Mouse (Mus musculus): ENCODE measurements around the gene Npb. TPM values are rescaled to one million over a fixed set of nuclear protein-coding genes. Genes with fewer than 3 reads are reported as not detected.

Gene Npb
- polyA plus RNA-seq, 1 experiment from 2014 or later = not detected

GRCm38 (mm10) chr11:120572752-120573584 is 35.3 kb upstream of the Npb start, which contains the start of gene P4hb:
TSS of gene P4hb (minus strand) at chr11:120573253.
- Histone ChIP-seq H3K36me3 (ENCODE audit: control insufficient read depth, insufficient read depth) (peaks cover 14% of the 10 kb centered on the region; the same call in 1 of the 2 replicates), H3K9ac (replicated peaks; ENCODE audit: low read depth, low read length) (peak within 1 kb of the TSS; percentile 90), H3K4me3 (replicated peaks; ENCODE audit: low read length) (peak within 1 kb of the TSS; percentile 97), H3K4me2 (ENCODE audit: low read length) (peak within 1 kb of the TSS; percentile 82), H3K4me1 (replicated peaks; ENCODE audit: control insufficient read depth, insufficient read depth, low read length) (peaks cover 19% of the 10 kb centered on the region), H3K27ac (ENCODE audit: low read length) (peak within 1 kb of the TSS; percentile 91), H3K9me3 (ENCODE audit: control insufficient read depth, low read length) (no peaks in the 10 kb centered on the region), H3K27me3 (replicated peaks; ENCODE audit: control insufficient read depth, insufficient read depth, low read length) (no peaks in the 10 kb centered on the region)
- under 1% methylated on average over 88 of the region's 94 CpGs for WGBS
- peak; percentile 96 for ATAC-seq

GRCm38 (mm10) chr11:120573585-120574277 is 34.5 kb upstream of the Npb start:
- Histone ChIP-seq H3K27me3 (replicated peaks; ENCODE audit: control insufficient read depth, insufficient read depth, low read length) (no peaks in the 10 kb centered on the region), H3K4me3 (replicated peaks; ENCODE audit: low read length) (peak overlapping the region; percentile 97), H3K9ac (replicated peaks; ENCODE audit: low read depth, low read length) (peak overlapping the region; percentile 80), H3K36me3 (ENCODE audit: control insufficient read depth, insufficient read depth) (peaks cover 12% of the 10 kb centered on the region; the same call in 1 of the 2 replicates), H3K4me2 (ENCODE audit: low read length) (peak overlapping the region; percentile 82), H3K4me1 (replicated peaks; ENCODE audit: control insufficient read depth, insufficient read depth, low read length) (peaks cover 19% of the 10 kb centered on the region), H3K9me3 (ENCODE audit: control insufficient read depth, low read length) (no peaks in the 10 kb centered on the region), H3K27ac (ENCODE audit: low read length) (peak overlapping the region; percentile 91)
- WGBS = under 1% methylated on average over 23 of the region's 23 CpGs
- ATAC-seq = no peak

GRCm38 (mm10) chr11:120574278-120574600 is 34.0 kb upstream of the Npb start:
- H3K27me3 ChIP-seq (replicated peaks; ENCODE audit: control insufficient read depth, insufficient read depth, low read length) = no peaks in the 10 kb centered on the region
- no peak overlapping the region; the same call in 1 of the 2 replicates for H3K4me3 ChIP-seq (replicated peaks; ENCODE audit: low read length)
- peaks cover 16% of the 10 kb centered on the region; the same call in 1 of the 2 replicates for H3K36me3 ChIP-seq (ENCODE audit: control insufficient read depth, insufficient read depth)
- peaks cover 19% of the 10 kb centered on the region for H3K4me1 ChIP-seq (replicated peaks; ENCODE audit: control insufficient read depth, insufficient read depth, low read length)
- H3K9ac ChIP-seq (replicated peaks; ENCODE audit: low read depth, low read length) = peak overlapping the region; percentile 15; the same call in 1 of the 2 replicates
- ATAC-seq = no peak
- H3K4me2 ChIP-seq (ENCODE audit: low read length) = peak overlapping the region; percentile 82
- H3K9me3 ChIP-seq (ENCODE audit: control insufficient read depth, low read length) = no peaks in the 10 kb centered on the region
- H3K27ac ChIP-seq (ENCODE audit: low read length) = no peak overlapping the region
- WGBS = 38% methylated on average over 5 of the region's 5 CpGs

- ATAC-seq = no peak
- H3K4me2 ChIP-seq (ENCODE audit: low read length) = no peak overlapping the region
- WGBS = 79% methylated on average over 2 of the region's 2 CpGs
Observed at GRCm38 (mm10) chr11:120575046-120575445, 33.2 kb upstream of the Npb start.

GRCm38 (mm10) chr11:120575940-120576339 is 32.3 kb upstream of the Npb start:
- H3K4me2 ChIP-seq (ENCODE audit: low read length) = no peak overlapping the region

More at GRCm38 (mm10) chr11:120575046-120575445, 33.2 kb upstream of the Npb start:
- peaks cover 19% of the 10 kb centered on the region; the same call in 1 of the 2 replicates for H3K36me3 ChIP-seq (ENCODE audit: control insufficient read depth, insufficient read depth)
- H3K9me3 ChIP-seq (ENCODE audit: control insufficient read depth, low read length) = no peaks in the 10 kb centered on the region
- peaks cover 27% of the 10 kb centered on the region for H3K4me1 ChIP-seq (replicated peaks; ENCODE audit: control insufficient read depth, insufficient read depth, low read length)
- no peak overlapping the region for H3K4me3 ChIP-seq (replicated peaks; ENCODE audit: low read length)
- H3K9ac ChIP-seq (replicated peaks; ENCODE audit: low read depth, low read length) = no peak overlapping the region
- H3K27ac ChIP-seq (ENCODE audit: low read length) = no peak overlapping the region
- H3K27me3 ChIP-seq (replicated peaks; ENCODE audit: control insufficient read depth, insufficient read depth, low read length) = no peaks in the 10 kb centered on the region

GRCm38 (mm10) chr11:120576365-120576981 is 31.8 kb upstream of the Npb start:
- 89% methylated on average over 3 of the region's 3 CpGs for WGBS
- Histone ChIP-seq H3K27me3 (replicated peaks; ENCODE audit: control insufficient read depth, insufficient read depth, low read length) (no peaks in the 10 kb centered on the region), H3K9ac (replicated peaks; ENCODE audit: low read depth, low read length) (no peak overlapping the region), H3K36me3 (ENCODE audit: control insufficient read depth, insufficient read depth) (peaks cover 15% of the 10 kb centered on the region; the same call in 1 of the 2 replicates), H3K4me3 (replicated peaks; ENCODE audit: low read length) (no peak overlapping the region), H3K9me3 (ENCODE audit: control insufficient read depth, low read length) (no peaks in the 10 kb centered on the region), H3K4me1 (replicated peaks; ENCODE audit: control insufficient read depth, insufficient read depth, low read length) (peaks cover 26% of the 10 kb centered on the region), H3K27ac (ENCODE audit: low read length) (no peak overlapping the region), H3K4me2 (ENCODE audit: low read length) (no peak overlapping the region)
- no peak for ATAC-seq

More at GRCm38 (mm10) chr11:120575940-120576339, 32.3 kb upstream of the Npb start:
- Histone ChIP-seq H3K36me3 (ENCODE audit: control insufficient read depth, insufficient read depth) (peaks cover 15% of the 10 kb centered on the region; the same call in 1 of the 2 replicates), H3K9ac (replicated peaks; ENCODE audit: low read depth, low read length) (no peak overlapping the region), H3K9me3 (ENCODE audit: control insufficient read depth, low read length) (no peaks in the 10 kb centered on the region), H3K4me3 (replicated peaks; ENCODE audit: low read length) (no peak overlapping the region), H3K27me3 (replicated peaks; ENCODE audit: control insufficient read depth, insufficient read depth, low read length) (no peaks in the 10 kb centered on the region), H3K27ac (ENCODE audit: low read length) (no peak overlapping the region), H3K4me1 (replicated peaks; ENCODE audit: control insufficient read depth, insufficient read depth, low read length) (peaks cover 31% of the 10 kb centered on the region)
- ATAC-seq = no peak

- H3K36me3 ChIP-seq (ENCODE audit: control insufficient read depth, insufficient read depth) = peaks cover 15% of the 10 kb centered on the region; the same call in 1 of the 2 replicates
- H3K27ac ChIP-seq (ENCODE audit: low read length) = no peak overlapping the region
- 82% methylated on average over 7 of the region's 7 CpGs for WGBS
- no peak for ATAC-seq
- no peak overlapping the region for H3K4me2 ChIP-seq (ENCODE audit: low read length)
- no peaks in the 10 kb centered on the region for H3K27me3 ChIP-seq (replicated peaks; ENCODE audit: control insufficient read depth, insufficient read depth, low read length)
- no peak overlapping the region for H3K4me3 ChIP-seq (replicated peaks; ENCODE audit: low read length)
- H3K4me1 ChIP-seq (replicated peaks; ENCODE audit: control insufficient read depth, insufficient read depth, low read length) = peaks cover 26% of the 10 kb centered on the region
- no peaks in the 10 kb centered on the region for H3K9me3 ChIP-seq (ENCODE audit: control insufficient read depth, low read length)
- no peak overlapping the region for H3K9ac ChIP-seq (replicated peaks; ENCODE audit: low read depth, low read length)
Observed at GRCm38 (mm10) chr11:120577211-120578023, 30.9 kb upstream of the Npb start.

GRCm38 (mm10) chr11:120578024-120578693 is 30.1 kb upstream of the Npb start:
- no peaks in the 10 kb centered on the region for H3K9me3 ChIP-seq (ENCODE audit: control insufficient read depth, low read length)
- H3K27me3 ChIP-seq (replicated peaks; ENCODE audit: control insufficient read depth, insufficient read depth, low read length) = no peaks in the 10 kb centered on the region
- H3K4me3 ChIP-seq (replicated peaks; ENCODE audit: low read length) = no peak overlapping the region
- H3K4me2 ChIP-seq (ENCODE audit: low read length) = no peak overlapping the region
- 87% methylated on average over 10 of the region's 10 CpGs for WGBS
- no peak overlapping the region for H3K9ac ChIP-seq (replicated peaks; ENCODE audit: low read depth, low read length)
- peaks cover 15% of the 10 kb centered on the region; the same call in 1 of the 2 replicates for H3K36me3 ChIP-seq (ENCODE audit: control insufficient read depth, insufficient read depth)
- H3K27ac ChIP-seq (ENCODE audit: low read length) = no peak overlapping the region
- H3K4me1 ChIP-seq (replicated peaks; ENCODE audit: control insufficient read depth, insufficient read depth, low read length) = peaks cover 26% of the 10 kb centered on the region
- no peak for ATAC-seq
